Mouse (Mus musculus): ENCODE data around the gene Scd3. TPM values are rescaled to one million over a fixed set of nuclear protein-coding genes. Genes with fewer than 3 reads are reported as not detected.

Scd3 gene
- total RNA-seq, 2 experiments from 2014 or later, result not detected

DNA sequence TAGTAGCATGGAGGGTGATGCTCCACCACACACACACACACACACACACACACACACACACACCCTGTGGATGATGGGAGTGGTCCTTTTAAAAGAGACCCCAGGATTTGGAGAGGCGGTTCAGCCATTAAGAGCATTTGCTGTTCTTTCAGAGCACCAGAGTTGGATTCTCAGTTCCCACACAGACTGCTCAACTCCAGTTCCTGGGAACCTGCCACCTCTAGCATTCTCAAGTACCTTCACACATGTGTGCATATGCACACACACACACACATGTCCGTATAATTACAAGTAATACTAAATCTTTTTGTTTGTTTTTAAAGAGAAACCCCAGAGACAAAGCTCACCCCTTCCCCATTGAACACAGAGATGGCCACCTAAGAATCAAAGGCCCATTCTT lies 89.0 kb downstream of the Scd3 start:
- intact Hi-C loops (cut with DNase I), result loop anchor here (10.0 kb wide), 1 partner anchor 127 kb away; no protein-coding TSS in a partner anchor
- no peak for DNase-seq (ENCODE audit: low spot score)

DNA sequence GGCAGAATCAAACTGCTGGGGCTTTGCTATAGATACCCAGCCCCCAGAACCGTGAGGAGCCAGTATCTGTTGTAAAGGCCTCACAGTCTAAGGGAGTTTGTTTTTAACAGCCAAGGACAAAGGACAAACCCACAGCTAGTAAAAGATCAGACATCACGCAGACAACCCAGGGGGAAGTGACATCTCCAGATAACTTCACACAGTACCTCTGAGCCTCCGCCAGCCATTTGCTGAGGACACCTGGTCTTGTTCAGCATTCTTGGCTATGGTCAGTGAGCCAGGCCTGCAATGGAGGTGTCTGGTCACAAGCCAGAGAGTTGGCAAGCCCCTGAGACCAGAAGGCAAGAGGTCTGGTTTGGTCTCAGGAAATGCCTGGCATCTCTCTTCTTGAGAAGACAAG lies 89.4 kb downstream of the Scd3 start:
- no peak for DNase-seq (ENCODE audit: low spot score)
- intact Hi-C loops (cut with DNase I), result loop anchor here (10.0 kb wide), 1 partner anchor 128 kb away; no protein-coding TSS in a partner anchor

DNA sequence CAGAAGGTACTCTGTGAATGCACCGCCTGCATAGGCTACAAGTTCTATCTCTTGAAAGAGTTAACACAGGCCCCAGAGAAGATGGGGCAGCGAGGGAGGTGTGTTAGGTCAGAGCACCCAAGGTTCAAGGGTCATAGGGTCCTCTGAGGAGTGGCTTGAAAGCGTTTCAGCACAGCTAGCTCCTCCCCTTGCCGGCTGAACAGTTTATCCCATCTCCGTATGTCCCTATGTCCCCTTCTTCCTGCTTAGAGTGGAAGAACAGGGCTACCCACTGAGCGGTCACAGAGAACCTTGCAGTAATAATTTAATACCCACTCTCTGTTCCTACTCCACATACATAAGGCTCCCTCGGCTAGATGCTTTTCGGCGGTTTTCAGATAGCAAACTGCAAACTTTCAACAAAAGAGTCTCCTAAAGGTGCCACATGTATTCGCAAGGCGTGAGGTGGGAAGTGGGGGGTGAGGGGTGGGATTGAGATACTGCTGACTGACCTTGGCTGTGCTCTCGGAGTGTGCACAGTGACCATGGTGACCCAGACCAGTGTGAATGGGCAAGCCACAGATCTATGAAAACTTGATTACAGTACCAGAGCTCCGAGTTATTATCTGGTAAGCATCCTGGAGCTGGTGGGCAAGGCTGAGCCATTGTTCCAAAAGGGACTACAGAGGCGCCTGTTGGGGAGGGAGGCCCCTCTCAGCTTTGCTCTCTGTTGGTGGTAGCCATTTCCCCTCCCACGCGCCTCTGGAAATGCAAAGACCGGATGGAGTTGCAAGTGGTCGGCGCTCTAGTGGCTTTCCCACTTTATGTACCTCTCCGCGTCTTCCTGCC lies 90.1 kb downstream of the Scd3 start, which contains the start of gene Scd2:
Gene Scd2, plus strand, starts transcription at position 734 of the 828 bp plus-strand sequence.
- DNase-seq (ENCODE audit: low spot score), result no peak
- intact Hi-C loops (cut with DNase I), result loop anchor here (10.0 kb wide), 1 partner anchor 128 kb away; no protein-coding TSS in a partner anchor

Other genes starting within 250 kb of the Scd3 start
- gene Cpn1, start 216.7 kb upstream of the Scd3 start, total RNA-seq (2021), result under 1 TPM; 0.16 to 0.31 TPM
- gene Cyp2c23, start 174.1 kb upstream of the Scd3 start, total RNA-seq (2021), result not detected
- 1 to 10 TPM; 6.7 TPM for gene Erlin1, start 133.5 kb upstream of the Scd3 start, total RNA-seq (2021)
- 10 to 100 TPM; 27.6 to 28.1 TPM for gene Chuk, start 95.8 kb upstream of the Scd3 start, total RNA-seq (2021)
- 1 to 10 TPM; 6.9 to 9.1 TPM for gene Cwf19l1, start 67.4 kb upstream of the Scd3 start, total RNA-seq (2021)
- gene Bloc1s2, start 56.8 kb upstream of the Scd3 start, total RNA-seq (2021), result 10 to 100 TPM; 17.8 to 18.2 TPM
- gene Pkd2l1, start 10.8 kb upstream of the Scd3 start, total RNA-seq (2021), result not detected
- gene Scd2, start 90.4 kb downstream of the Scd3 start, total RNA-seq (2021), result 10 to 100 TPM; 12.5 to 13.1 TPM
- gene Scd4, start 129.8 kb downstream of the Scd3 start, total RNA-seq (2021), result 1 to 10 TPM; 6.5 to 9.2 TPM
- gene Scd1, start 204.6 kb downstream of the Scd3 start, total RNA-seq (2021), result 10 to 100 TPM; 34.1 to 67.0 TPM

All from heart, postnatal 25 days (tissue).